Mouse (Mus musculus) limb, embryonic 14.5 days (tissue): ENCODE measurements at regions not wholly inside any gene's neighbourhood (a gene's known extent, or its start where the extent isn't known, plus 50 kb on each side); places are given as distances from the start of the nearest gene placed in this dataset.

Experiments used
- ATAC-seq: fragments of 200-750 bp; cut with Nextera tagmentation; 2 replicates; pipeline ENCODE4 v1.8.0; 2017; ENCODE audit warnings: low read depth, moderate number of reproducible peaks, moderate TSS enrichment; ENCODE audit not compliant: low FRiP score
- DNase-seq: peaks from one replicate; pipeline ENCODE4 v3.0.0-alpha.2; 2015; ENCODE audit warnings: low spot score
- H3K27ac ChIP-seq: fragments of 300-500 bp; sonication (generic); replicated peaks from 2 replicates; pipeline ENCODE4 v1.5.1; 2014; ENCODE audit warnings: low read depth, mild to moderate bottlenecking, low read length, moderate library complexity, mixed read lengths
- H3K27me3 ChIP-seq: fragments of 300-500 bp; sonication (generic); 2 replicates; pipeline ENCODE4 v1.6.1; 2014; ENCODE audit warnings: low read length, mixed read lengths; ENCODE audit not compliant: control insufficient read depth, insufficient read depth
- H3K36me3 ChIP-seq: fragments of 300-500 bp; sonication (generic); 2 replicates; pipeline ENCODE4 v1.6.1; 2014; ENCODE audit warnings: mild to moderate bottlenecking, low read length, moderate library complexity, mixed read lengths; ENCODE audit not compliant: control insufficient read depth, insufficient read depth
- H3K4me1 ChIP-seq: fragments of 300-500 bp; sonication (generic); 2 replicates; pipeline ENCODE4 v1.6.1; 2014; ENCODE audit warnings: antibody characterized with exemption, low read length, mixed read lengths; ENCODE audit not compliant: control insufficient read depth, insufficient read depth
- H3K4me2 ChIP-seq: fragments of 300-500 bp; sonication (generic); replicated peaks from 2 replicates; pipeline ENCODE4 v1.6.1; 2014; ENCODE audit warnings: low read depth, mild to moderate bottlenecking, low read length, moderate library complexity; ENCODE audit not compliant: severe bottlenecking
- H3K4me3 ChIP-seq: fragments of 300-500 bp; sonication (generic); replicated peaks from 2 replicates; pipeline ENCODE4 v1.5.1; 2014; ENCODE audit warnings: low read length
- H3K9ac ChIP-seq: fragments of 300-500 bp; sonication (generic); 2 replicates; pipeline ENCODE4 v1.6.1; 2014; ENCODE audit warnings: mild to moderate bottlenecking, low read depth, low read length, moderate library complexity; ENCODE audit not compliant: severe bottlenecking
- H3K9me3 ChIP-seq: fragments of 300-500 bp; sonication (generic); 2 replicates; pipeline ENCODE4 v1.6.1; 2016; ENCODE audit warnings: low read length; ENCODE audit not compliant: control insufficient read depth
- POLR2A ChIP-seq: fragments of 200-500 bp; IDR thresholded peaks from 2 replicates; pipeline ENCODE4 v1.8.0; 2012; ENCODE audit warnings: inconsistent platforms, mild to moderate bottlenecking, moderate library complexity, borderline replicate concordance; ENCODE audit not compliant: insufficient read depth, insufficient read length; ENCODE audit errors: extremely low read depth
- WGBS: fragments of 180-500 bp; shearing (Covaris S2); extraction: QIAGEN DNeasy Blood & Tissue Kit; methylation state at CpG from one replicate; pipeline ENCODE4 v1.1.7; 2014; 5-methylcytosine and 5-hydroxymethylcytosine counted together

GRCm38 (mm10) chr1:88909864-88910573 is 160.2 kb upstream of the Sh3bp4 start:
- Histone ChIP-seq H3K4me3 (no peak overlapping the region), H3K36me3 (no peaks in the 10 kb centered on the region), H3K9ac (no peak overlapping the region), H3K27me3 (no peaks in the 10 kb centered on the region), H3K4me2 (no peak overlapping the region), H3K9me3 (0 out of 2 replicates have a peak, but pooled peaks cover 4% of the 10 kb centered on the region), H3K4me1 (no peaks in the 10 kb centered on the region; the same call in 1 of the 2 replicates), H3K27ac (no peak overlapping the region)
- ATAC-seq: no peak
- 68% methylated on average over 6 of the region's 6 CpGs for WGBS
- TF ChIP-seq POLR2A: no peak
- no peak for DNase-seq

GRCm38 (mm10) chr1:88911724-88912123 is 158.5 kb upstream of the Sh3bp4 start:
- Histone ChIP-seq H3K9ac (no peak overlapping the region), H3K4me2 (no peak overlapping the region), H3K36me3 (no peaks in the 10 kb centered on the region), H3K27ac (no peak overlapping the region), H3K4me3 (no peak overlapping the region), H3K4me1 (no peaks in the 10 kb centered on the region; the same call in 1 of the 2 replicates), H3K9me3 (0 out of 2 replicates have a peak, but pooled peaks cover 4% of the 10 kb centered on the region), H3K27me3 (no peaks in the 10 kb centered on the region)
- no peak for ATAC-seq
- no peak for TF ChIP-seq POLR2A
- WGBS: 66% methylated on average over 5 of the region's 5 CpGs
- no peak for DNase-seq

- 88% methylated on average over 4 of the region's 4 CpGs for WGBS
- no peak for ATAC-seq
Measured at GRCm38 (mm10) chr1:88916531-88917050, 153.6 kb upstream of the Sh3bp4 start.

GRCm38 (mm10) chr1:88921401-88921800 is 148.8 kb upstream of the Sh3bp4 start:
- TF ChIP-seq POLR2A: no peak
- Histone ChIP-seq H3K9me3 (0 out of 2 replicates have a peak, but pooled peaks cover 2% of the 10 kb centered on the region), H3K27me3 (no peaks in the 10 kb centered on the region), H3K27ac (no peak overlapping the region), H3K36me3 (no peaks in the 10 kb centered on the region), H3K9ac (no peak overlapping the region), H3K4me3 (no peak overlapping the region), H3K4me2 (no peak overlapping the region), H3K4me1 (peaks cover 3% of the 10 kb centered on the region; the same call in 1 of the 2 replicates)
- no peak for ATAC-seq
- WGBS: 59% methylated on average over 2 of the region's 2 CpGs
- DNase-seq: peak; percentile 13

More at GRCm38 (mm10) chr1:88916531-88917050, 153.6 kb upstream of the Sh3bp4 start:
- no peaks in the 10 kb centered on the region for H3K4me1 ChIP-seq
- no peaks in the 10 kb centered on the region for H3K27me3 ChIP-seq
- no peak overlapping the region for H3K4me3 ChIP-seq
- no peak overlapping the region for H3K9ac ChIP-seq
- DNase-seq: no peak
- H3K27ac ChIP-seq: no peak overlapping the region
- H3K9me3 ChIP-seq: 0 out of 2 replicates have a peak, but pooled peaks cover 7% of the 10 kb centered on the region
- H3K4me2 ChIP-seq: no peak overlapping the region
- TF ChIP-seq POLR2A: no peak
- no peaks in the 10 kb centered on the region for H3K36me3 ChIP-seq

- Histone ChIP-seq H3K4me2 (no peak overlapping the region), H3K4me3 (no peak overlapping the region), H3K36me3 (no peaks in the 10 kb centered on the region), H3K9ac (no peak overlapping the region), H3K9me3 (peaks cover 3% of the 10 kb centered on the region; the same call in 1 of the 2 replicates), H3K27ac (no peak overlapping the region), H3K27me3 (no peaks in the 10 kb centered on the region), H3K4me1 (peaks cover 3% of the 10 kb centered on the region; the same call in 1 of the 2 replicates)
- no peak for TF ChIP-seq POLR2A
- peak; percentile 62; the same call in 1 of the 2 replicates for ATAC-seq
- 60% methylated on average over 7 of the region's 7 CpGs for WGBS
- peak; percentile 25 for DNase-seq
Measured at GRCm38 (mm10) chr1:88923791-88924581, 146.2 kb upstream of the Sh3bp4 start.
